Mouse (Mus musculus) lung, embryonic 15.5 days (tissue): ENCODE results near the gene Mcmbp. TPM values are rescaled to one million over a fixed set of nuclear protein-coding genes. Genes with fewer than 3 reads are reported as not detected.

ENCODE experiments used
- ATAC-seq: fragments of 200-750 bp; cut with Nextera tagmentation; 2 replicates; pipeline ENCODE4 v1.8.0; 2017; ENCODE audit warnings: moderate number of reproducible peaks, borderline replicate concordance; ENCODE audit not compliant: low FRiP score, low TSS enrichment; ENCODE audit errors: extremely low read depth
- H3K27ac ChIP-seq: fragments of 300-500 bp; sonication (generic); 2 replicates; pipeline ENCODE4 v1.5.1; 2015; ENCODE audit warnings: moderate library complexity, mild to moderate bottlenecking, inconsistent platforms
- H3K27me3 ChIP-seq: fragments of 300-500 bp; sonication (generic); 2 replicates; pipeline ENCODE4 v1.6.1; 2015; ENCODE audit warnings: inconsistent platforms
- H3K36me3 ChIP-seq: fragments of 300-500 bp; sonication (generic); 2 replicates; pipeline ENCODE4 v1.6.1; 2015; ENCODE audit warnings: inconsistent platforms
- H3K4me1 ChIP-seq: fragments of 300-500 bp; sonication (generic); 2 replicates; pipeline ENCODE4 v1.6.1; 2015; ENCODE audit warnings: inconsistent platforms
- H3K4me2 ChIP-seq: fragments of 300-500 bp; sonication (generic); 2 replicates; pipeline ENCODE4 v1.6.1; 2015; ENCODE audit warnings: inconsistent platforms, mild to moderate bottlenecking, moderate library complexity
- H3K4me3 ChIP-seq: fragments of 300-500 bp; sonication (generic); 2 replicates; pipeline ENCODE4 v1.5.1; 2015; ENCODE audit warnings: mild to moderate bottlenecking, inconsistent platforms
- H3K9ac ChIP-seq: fragments of 300-500 bp; sonication (generic); 2 replicates; pipeline ENCODE4 v1.6.1; 2015; ENCODE audit warnings: inconsistent platforms
- H3K9me3 ChIP-seq: fragments of 300-500 bp; sonication (generic); 2 replicates; pipeline ENCODE4 v1.6.1; 2016; ENCODE audit warnings: inconsistent platforms
- WGBS: fragments of 180-500 bp; shearing (Covaris S2); methylation state at CpG from one replicate; pipeline ENCODE4 v1.1.7; 2015; 5-methylcytosine and 5-hydroxymethylcytosine counted together
- polyA plus RNA-seq: library from polyadenylated mRNA; unstranded; fragments of >200 nt; fragmentation: Nextera tagmentation; extraction: Ambion mirVana; gene quantifications from 2 replicates; pipeline ENCODE4 v1.2.1, GENCODE M21; 2015

Gene Mcmbp
- polyA plus RNA-seq, 1 experiment from 2014 or later: 66.9 TPM

- peak; percentile 81 for ATAC-seq
- Histone ChIP-seq H3K27ac (peak within 1 kb of the TSS; percentile 34), H3K36me3 (peaks cover under 1% of the 10 kb centered on the region), H3K4me3 (peak within 1 kb of the TSS; percentile 78), H3K4me2 (peak within 1 kb of the TSS; percentile 76), H3K27me3 (0 out of 2 replicates have a peak, but pooled peaks cover 3% of the 10 kb centered on the region), H3K4me1 (peaks cover 37% of the 10 kb centered on the region), H3K9me3 (no peaks in the 10 kb centered on the region), H3K9ac (peak within 1 kb of the TSS; percentile 78)
- WGBS: under 1% methylated on average over 55 of the region's 55 CpGs
Observed at GRCm38 (mm10) chr7:128744684-128745485, 4.6 kb upstream of the Mcmbp start, which contains the start of gene Sec23ip. Gene Sec23ip, plus strand, starts transcription at chr7:128744943.

GRCm38 (mm10) chr7:128743898-128744297 is 3.6 kb upstream of the Mcmbp start:
- ATAC-seq: no peak
- Histone ChIP-seq H3K27ac (no peak overlapping the region), H3K4me3 (peak overlapping the region; percentile 78), H3K4me2 (peak overlapping the region; percentile 76), H3K4me1 (peaks cover 36% of the 10 kb centered on the region), H3K36me3 (no peaks in the 10 kb centered on the region), H3K9me3 (no peaks in the 10 kb centered on the region), H3K27me3 (0 out of 2 replicates have a peak, but pooled peaks cover 3% of the 10 kb centered on the region), H3K9ac (no peak overlapping the region)
- WGBS: 65% methylated on average over 2 of the region's 2 CpGs

GRCm38 (mm10) chr7:128739462-128740277 is 625 bp downstream of the Mcmbp start:
- Histone ChIP-seq H3K9me3 (no peaks in the 10 kb centered on the region), H3K9ac (peak overlapping the region; percentile 98), H3K27me3 (0 out of 2 replicates have a peak, but pooled peaks cover 3% of the 10 kb centered on the region), H3K36me3 (no peaks in the 10 kb centered on the region), H3K4me3 (peak overlapping the region; percentile 96), H3K4me1 (peaks cover 21% of the 10 kb centered on the region), H3K4me2 (peak overlapping the region; percentile 79), H3K27ac (peak overlapping the region; percentile 91)
- whole genome bisulfite sequencing: under 1% methylated on average over 47 of the region's 80 CpGs
- ATAC-seq: peak; percentile 46

- Histone ChIP-seq H3K4me1 (peaks cover 18% of the 10 kb centered on the region), H3K27ac (no peak overlapping the region), H3K4me2 (peak overlapping the region; percentile 79), H3K9me3 (no peaks in the 10 kb centered on the region), H3K4me3 (peak overlapping the region; percentile 96), H3K9ac (peak overlapping the region; percentile 98), H3K27me3 (0 out of 2 replicates have a peak, but pooled peaks cover 3% of the 10 kb centered on the region), H3K36me3 (no peaks in the 10 kb centered on the region)
- no peak for ATAC-seq
- WGBS: 2% methylated on average over 15 of the region's 15 CpGs
Observed at GRCm38 (mm10) chr7:128739116-128739461, 1.2 kb downstream of the Mcmbp start.

GRCm38 (mm10) chr7:128738041-128738440 is 2.3 kb downstream of the Mcmbp start:
- 51% methylated on average over 5 of the region's 5 CpGs for WGBS
- no peak for ATAC-seq
- H3K9ac ChIP-seq: no peak overlapping the region

GRCm38 (mm10) chr7:128731585-128731984 is 8.7 kb downstream of the Mcmbp start:
- H3K27me3 ChIP-seq: no peaks in the 10 kb centered on the region
- no peak for ATAC-seq
- H3K9ac ChIP-seq: no peak overlapping the region
- no peaks in the 10 kb centered on the region for H3K36me3 ChIP-seq
- H3K27ac ChIP-seq: no peak overlapping the region
- 61% methylated on average over 2 of the region's 2 CpGs for whole genome bisulfite sequencing
- H3K4me1 ChIP-seq: peaks cover 21% of the 10 kb centered on the region; the same call in 1 of the 2 replicates
- no peak overlapping the region for H3K4me3 ChIP-seq
- H3K9me3 ChIP-seq: no peaks in the 10 kb centered on the region
- H3K4me2 ChIP-seq: no peak overlapping the region

More at GRCm38 (mm10) chr7:128738041-128738440, 2.3 kb downstream of the Mcmbp start:
- H3K4me3 ChIP-seq: peak overlapping the region; percentile 96; the same call in 1 of the 2 replicates
- no peaks in the 10 kb centered on the region for H3K36me3 ChIP-seq
- peak overlapping the region; percentile 79 for H3K4me2 ChIP-seq
- H3K9me3 ChIP-seq: no peaks in the 10 kb centered on the region
- H3K27me3 ChIP-seq: no peaks in the 10 kb centered on the region
- no peak overlapping the region for H3K27ac ChIP-seq
- peaks cover 16% of the 10 kb centered on the region for H3K4me1 ChIP-seq

- WGBS: 72% methylated on average over 10 of the region's 10 CpGs
- no peaks in the 10 kb centered on the region for H3K9me3 ChIP-seq
- no peaks in the 10 kb centered on the region for H3K27me3 ChIP-seq
- H3K4me2 ChIP-seq: no peak overlapping the region
- no peak for ATAC-seq
- H3K27ac ChIP-seq: no peak overlapping the region
- no peak overlapping the region for H3K4me3 ChIP-seq
- peaks cover 28% of the 10 kb centered on the region for H3K4me1 ChIP-seq
- H3K36me3 ChIP-seq: peaks cover 3% of the 10 kb centered on the region; the same call in 1 of the 2 replicates
- no peak overlapping the region for H3K9ac ChIP-seq
Observed at GRCm38 (mm10) chr7:128728738-128729137, 11.6 kb downstream of the Mcmbp start.

- H3K9ac ChIP-seq: no peak overlapping the region
- H3K9me3 ChIP-seq: no peaks in the 10 kb centered on the region
- H3K27me3 ChIP-seq: no peaks in the 10 kb centered on the region
- 48% methylated on average over 5 of the region's 5 CpGs for WGBS
- H3K36me3 ChIP-seq: peaks cover 11% of the 10 kb centered on the region; the same call in 1 of the 2 replicates
- H3K4me2 ChIP-seq: no peak overlapping the region
- no peak overlapping the region for H3K4me3 ChIP-seq
- H3K4me1 ChIP-seq: peaks cover 28% of the 10 kb centered on the region
- H3K27ac ChIP-seq: no peak overlapping the region
- no peak for ATAC-seq
Observed at GRCm38 (mm10) chr7:128727701-128728100, 12.6 kb downstream of the Mcmbp start.

GRCm38 (mm10) chr7:128726999-128727398 is 13.3 kb downstream of the Mcmbp start:
- WGBS: 78% methylated on average over 10 of the region's 10 CpGs
- H3K36me3 ChIP-seq: peaks cover 16% of the 10 kb centered on the region; the same call in 1 of the 2 replicates
- no peak overlapping the region for H3K4me3 ChIP-seq
- H3K4me1 ChIP-seq: peaks cover 28% of the 10 kb centered on the region
- ATAC-seq: no peak
- H3K9ac ChIP-seq: no peak overlapping the region
- H3K9me3 ChIP-seq: no peaks in the 10 kb centered on the region
- no peak overlapping the region for H3K4me2 ChIP-seq
- H3K27me3 ChIP-seq: no peaks in the 10 kb centered on the region
- H3K27ac ChIP-seq: no peak overlapping the region

- H3K36me3 ChIP-seq: peaks cover 24% of the 10 kb centered on the region; the same call in 1 of the 2 replicates
- no peaks in the 10 kb centered on the region for H3K9me3 ChIP-seq
- peak; percentile 50; the same call in 1 of the 2 replicates for ATAC-seq
- no peak overlapping the region for H3K4me2 ChIP-seq
- peaks cover 19% of the 10 kb centered on the region for H3K4me1 ChIP-seq
- no peak overlapping the region for H3K9ac ChIP-seq
- WGBS: 82% methylated on average over 9 of the region's 9 CpGs
- no peaks in the 10 kb centered on the region for H3K27me3 ChIP-seq
- H3K4me3 ChIP-seq: no peak overlapping the region
- H3K27ac ChIP-seq: no peak overlapping the region; the same call in 1 of the 2 replicates
Observed at GRCm38 (mm10) chr7:128725189-128725588, 15.1 kb downstream of the Mcmbp start.

- WGBS: 31% methylated on average over 4 of the region's 4 CpGs
- Histone ChIP-seq H3K4me2 (no peak overlapping the region), H3K4me1 (peaks cover 19% of the 10 kb centered on the region), H3K27ac (no peak overlapping the region; the same call in 1 of the 2 replicates), H3K9me3 (no peaks in the 10 kb centered on the region), H3K27me3 (no peaks in the 10 kb centered on the region), H3K9ac (no peak overlapping the region), H3K4me3 (no peak overlapping the region), H3K36me3 (peaks cover 27% of the 10 kb centered on the region; the same call in 1 of the 2 replicates)
- ATAC-seq: peak; percentile 91
Observed at GRCm38 (mm10) chr7:128724761-128725160, 15.5 kb downstream of the Mcmbp start.
